10 mouse cellular contexts compared by ENCODE assay signal in genomic region chr4:53263776-53264175, GRCm38 (mm10).
DNase-seq lines count a peak whose midpoint lies in the region; TF ChIP-seq lines count a peak whose summit lies in the region.
"Had no signal": no experiment of that assay in that cellular context is flagged by ENCODE, and none has a peak within 500 bp of the region (broad histone marks: within the 10 kb centered on the region; RNA-seq: fewer than 3 reads in every experiment).

No protein-coding gene starts in this region.

- no peak overlapping the region for H3K27ac ChIP-seq in cerebellum, adult 2 months (ENCODE audit: insufficient read depth, low read length)
- no peak overlapping the region for H3K27ac ChIP-seq in hindbrain, embryonic 10.5 days
- H3K27ac ChIP-seq in layer of hippocampus, adult 2 months, result no peak overlapping the region
- H3K27ac ChIP-seq in thymus, adult 2 months (ENCODE audit: control insufficient read depth, insufficient read depth, low read length), result no peak overlapping the region
- H3K27ac ChIP-seq: macrophage had no signal

- no peak for TF ChIP-seq CTCF in cerebellum, adult 2 months (IDR thresholded peaks at IDR 0.05; ENCODE audit: borderline replicate concordance, insufficient read depth, low read depth, low read length)
- peak; percentile 52 for TF ChIP-seq CTCF in layer of hippocampus, adult 2 months (conservative IDR thresholded peaks at IDR 0.05)
- no peak for TF ChIP-seq CTCF in thymus, adult 2 months (IDR thresholded peaks at IDR 0.05; ENCODE audit: borderline replicate concordance, control insufficient read depth, extremely low read depth, insufficient read depth, low read length, poor library complexity)

- H3K4me3 ChIP-seq in cerebellum, adult 2 months (replicated peaks; ENCODE audit: insufficient read depth, low read depth, low read length), result no peak overlapping the region
- H3K4me3 ChIP-seq in hindbrain, embryonic 10.5 days, result no peak overlapping the region
- no peak overlapping the region for H3K4me3 ChIP-seq in layer of hippocampus, adult 2 months
- H3K4me3 ChIP-seq in thymus, adult 2 months (ENCODE audit: control insufficient read depth, insufficient read depth, low read length), result no peak overlapping the region

- no peaks in the 10 kb centered on the region for H3K36me3 ChIP-seq in hindbrain, embryonic 10.5 days
- no peaks in the 10 kb centered on the region for H3K36me3 ChIP-seq in thymus, adult 2 months (ENCODE audit: control insufficient read depth, insufficient read depth, low read length)
- H3K36me3 ChIP-seq: G1E had no signal

- H3K9me3 ChIP-seq in hindbrain, embryonic 10.5 days, result no peaks in the 10 kb centered on the region
- H3K9me3 ChIP-seq: G1E had no signal

- H3K4me1 ChIP-seq in cerebellum, adult 2 months (ENCODE audit: control insufficient read depth, insufficient read depth, low read length), result peaks cover 8% of the 10 kb centered on the region
- 0 out of 2 replicates have a peak, but pooled peaks cover 7% of the 10 kb centered on the region for H3K4me1 ChIP-seq in hindbrain, embryonic 10.5 days (replicated peaks)
- H3K4me1 ChIP-seq in thymus, adult 2 months (replicated peaks; ENCODE audit: control insufficient read depth, insufficient read depth, low read length), result no peaks in the 10 kb centered on the region; the same call in 1 of the 2 replicates

- 12% methylated on average over 13 of the region's 13 CpGs for WGBS in cerebellum, adult 2 months
- WGBS in hindbrain, embryonic 10.5 days, result 65% methylated on average over 13 of the region's 13 CpGs
- 84% methylated on average over 13 of the region's 13 CpGs for WGBS in thymus, adult 2 months

- H3K27me3 ChIP-seq in cerebellum, adult 2 months (ENCODE audit: control insufficient read depth, insufficient read depth, low read length), result no peaks in the 10 kb centered on the region
- no peaks in the 10 kb centered on the region for H3K27me3 ChIP-seq in hindbrain, embryonic 10.5 days (ENCODE audit: insufficient read depth, poor library complexity, severe bottlenecking)
- H3K27me3 ChIP-seq in thymus, adult 2 months (ENCODE audit: control insufficient read depth, insufficient read depth, low read length), result no peaks in the 10 kb centered on the region

- no peak for TF ChIP-seq POLR2A in cerebellum, adult 2 months (IDR thresholded peaks at IDR 0.05; ENCODE audit: borderline replicate concordance, insufficient read depth, low read length)
- TF ChIP-seq POLR2A in thymus, adult 2 months (IDR thresholded peaks at IDR 0.05; ENCODE audit: control insufficient read depth, extremely low read depth, insufficient read depth, low read length, poor library complexity), result no peak

- DNase-seq in Muller cell, postnatal 12 days (ENCODE audit: inconsistent ontology term), result peak; percentile 65
- peak; percentile 65 to 68 for DNase-seq in cerebellum, adult 2 months
- DNase-seq in frontal cortex, postnatal 36 days (ENCODE audit: low spot score in 2 of 2), result peak; percentile 42 to 74
- peak; percentile 17 for DNase-seq in hindbrain, embryonic 10.5 days (ENCODE audit: low spot score)
- peak; percentile 52 to 61 for DNase-seq in layer of hippocampus, adult 2 months (ENCODE audit: low spot score in 2 of 2)
- peak; percentile 94 for DNase-seq in lung, postnatal 10 days
- DNase-seq in right cerebral cortex, postnatal 25 days, result peak; percentile 56
- DNase-seq in thymus, adult 2 months, result no peak
